30 mouse cellular contexts compared by ENCODE assay signal in genomic region chr7:118346432-118346831, GRCm38 (mm10).
A peak's percentile ranks its signal among the peaks of the same experiment; 100 is the strongest.
DNase-seq lines count a peak whose midpoint lies in the region; ATAC-seq lines count a peak whose summit lies in the region.
"Had no signal": no experiment of that assay in that cellular context is flagged by ENCODE, and none has a peak within 500 bp of the region (broad histone marks: within the 10 kb centered on the region; RNA-seq: fewer than 3 reads in every experiment).

No protein-coding gene starts in this region.

- DNase-seq in kidney, postnatal 10 days: peak; percentile 6
- no peak for DNase-seq in kidney, adult 11 months
- peak; percentile 47 for DNase-seq in 416B (ENCODE audit: low read depth)
- peak; percentile 24 for DNase-seq in MEL-GATA-1-ER (ENCODE audit: extremely low read depth, low read depth)
- DNase-seq in adrenal gland, adult (ENCODE audit: inconsistent age in 2 of 2, low spot score in 1 of 2): no peak
- DNase-seq: cerebellum, adult 18-20 months; cerebellum, postnatal 25 days; embryo, embryonic 11 days; gastrocnemius, postnatal 36 days; heart, postnatal 36 days; kidney, adult 9 months; kidney, postnatal 25 days; liver; thymus, postnatal 36 days had no signal

- H3K4me1 ChIP-seq in liver, embryonic 12.5 days: no peaks in the 10 kb centered on the region
- H3K4me1 ChIP-seq: embryonic facial prominence, embryonic 13.5 days; forebrain, embryonic 12.5 days; heart, embryonic 15.5 days; hindbrain, embryonic 15.5 days; intestine, embryonic 15.5 days; limb, embryonic 10.5 days; midbrain, embryonic 10.5 days; neural tube, embryonic 13.5 days; stomach, embryonic 15.5 days had no signal

- 13% methylated on average over 2 of the region's 2 CpGs for WGBS in liver, embryonic 12.5 days (ENCODE audit: insufficient replicate concordance)

- no peaks in the 10 kb centered on the region for H3K27me3 ChIP-seq in liver, embryonic 12.5 days (replicated peaks)
- H3K27me3 ChIP-seq: embryonic facial prominence, embryonic 13.5 days; forebrain, embryonic 12.5 days; heart, embryonic 15.5 days; hindbrain, embryonic 15.5 days; intestine, embryonic 15.5 days; neural tube, embryonic 13.5 days; stomach, embryonic 15.5 days had no signal

- no peak overlapping the region for H3K4me3 ChIP-seq in liver, embryonic 12.5 days
- H3K4me3 ChIP-seq: embryonic facial prominence, embryonic 13.5 days; erythroblast, embryonic 14.5 days; forebrain, embryonic 12.5 days; heart, embryonic 15.5 days; hindbrain, embryonic 15.5 days; intestine, embryonic 15.5 days; layer of hippocampus, adult 2 months; limb, embryonic 10.5 days; midbrain, embryonic 10.5 days; myocyte; neural tube, embryonic 13.5 days; stomach, embryonic 15.5 days had no signal

- H3K4me2 ChIP-seq in liver, embryonic 12.5 days: no peak overlapping the region
- H3K4me2 ChIP-seq: embryonic facial prominence, embryonic 13.5 days; forebrain, embryonic 12.5 days; heart, embryonic 15.5 days; hindbrain, embryonic 15.5 days; intestine, embryonic 15.5 days; neural tube, embryonic 13.5 days; stomach, embryonic 15.5 days had no signal

- H3K27ac ChIP-seq in liver, embryonic 12.5 days: no peak overlapping the region
- H3K27ac ChIP-seq: embryonic facial prominence, embryonic 13.5 days; forebrain, embryonic 12.5 days; heart, embryonic 15.5 days; hindbrain, embryonic 15.5 days; intestine, embryonic 15.5 days; layer of hippocampus, adult 2 months; limb, embryonic 10.5 days; midbrain, embryonic 10.5 days; neural tube, embryonic 13.5 days; stomach, embryonic 15.5 days had no signal

- H3K9me3 ChIP-seq in liver, embryonic 12.5 days (replicated peaks): no peaks in the 10 kb centered on the region
- H3K9me3 ChIP-seq: forebrain, embryonic 12.5 days; heart, embryonic 15.5 days; hindbrain, embryonic 15.5 days; intestine, embryonic 15.5 days; limb, embryonic 10.5 days; midbrain, embryonic 10.5 days; neural tube, embryonic 13.5 days; stomach, embryonic 15.5 days had no signal

- no peak overlapping the region for H3K9ac ChIP-seq in liver, embryonic 12.5 days
- H3K9ac ChIP-seq: embryonic facial prominence, embryonic 13.5 days; forebrain, embryonic 12.5 days; heart, embryonic 15.5 days; hindbrain, embryonic 15.5 days; intestine, embryonic 15.5 days; neural tube, embryonic 13.5 days; stomach, embryonic 15.5 days had no signal

- ATAC-seq in megakaryocyte progenitor cell, adult 5-6 weeks (replicated peaks; ENCODE audit: poor library complexity): peak; percentile 68
- no peak for ATAC-seq in liver, embryonic 12.5 days
- ATAC-seq: intestine, embryonic 15.5 days; lung, postnatal 0 days; midbrain, embryonic 16.5 days had no signal

- H3K36me3 ChIP-seq in liver, embryonic 12.5 days: no peaks in the 10 kb centered on the region
- H3K36me3 ChIP-seq: embryonic facial prominence, embryonic 13.5 days; forebrain, embryonic 12.5 days; heart, embryonic 15.5 days; hindbrain, embryonic 15.5 days; intestine, embryonic 15.5 days; limb, embryonic 10.5 days; midbrain, embryonic 10.5 days; neural tube, embryonic 13.5 days; stomach, embryonic 15.5 days had no signal

Comparison
In these comparisons a context has a peak if more than half of its experiments do, and no peak if none do; other contexts are left out.
1. DNase-seq: peak in kidney, postnatal 10 days (single experiment), 416B (single experiment) and MEL-GATA-1-ER (single experiment); none in kidney, adult 11 months (single experiment) and adrenal gland, adult (0 of 2).